In genomic region chr5:124868981-124869380, GRCm38 (mm10) we compare ENCODE assay signal across 8 mouse cellular contexts. TPM values are rescaled to one million over a fixed set of nuclear protein-coding genes. Genes with fewer than 3 reads are reported as not detected.
A peak's percentile ranks its signal among the peaks of the same experiment; 100 is the strongest.
DNase-seq lines count a peak whose midpoint lies in the region; ATAC-seq and TF ChIP-seq lines count a peak whose summit lies in the region.
"Had no signal": no experiment of that assay in that cellular context is flagged by ENCODE, and none has a peak within 500 bp of the region (broad histone marks: within the 10 kb centered on the region; RNA-seq: fewer than 3 reads in every experiment).

No protein-coding gene starts in this region.

- no peaks in the 10 kb centered on the region; the same call in 1 of the 2 replicates for H3K79me2 ChIP-seq in CH12.LX (replicated peaks; ENCODE audit: control insufficient read depth, extremely low read depth, insufficient read depth, poor library complexity, severe bottlenecking)

- H3K9ac ChIP-seq in CH12.LX (ENCODE audit: insufficient read depth, low read depth), result no peak overlapping the region
- H3K9ac ChIP-seq in liver, embryonic 13.5 days, result no peak overlapping the region
- H3K9ac ChIP-seq: limb, embryonic 12.5 days had no signal

- in situ Hi-C loops in CH12.LX (cut with MboI; ENCODE audit: low pct_ligation_motif_present, low pct_unique_long_range_greater_than_20kb, low sequenced_read_pairs), result loop anchor here (25.0 kb wide), 1 partner anchor 432 kb away; the partner anchor contains the start of genes Kmt5a and Sbno1

- no peak overlapping the region for H3K4me2 ChIP-seq in CH12.LX (ENCODE audit: insufficient read depth, low read depth, poor library complexity, severe bottlenecking)
- no peak overlapping the region for H3K4me2 ChIP-seq in liver, embryonic 13.5 days
- H3K4me2 ChIP-seq: limb, embryonic 12.5 days had no signal

- H3K4me1 ChIP-seq in CH12.LX (ENCODE audit: control insufficient read depth in 1 of 2, insufficient read depth in 2 of 2), result peaks cover 0 to 3% of the 10 kb centered on the region in 2 experiments; a peak in 1 of 4 replicates
- H3K4me1 ChIP-seq in liver, embryonic 13.5 days (replicated peaks), result peaks cover 13% of the 10 kb centered on the region

- ATAC-seq in cerebellum, adult (ENCODE audit: insufficient number of reproducible peaks, low FRiP score, low TSS enrichment), result peak; percentile 40; the same call in 1 of the 2 replicates
- ATAC-seq in liver, embryonic 13.5 days (ENCODE audit: low read depth), result no peak

- TF ChIP-seq EP300 in CH12.LX (IDR thresholded peaks at IDR 0.05; ENCODE audit: low read length), result no peak

- no peaks in the 10 kb centered on the region for H3K27me3 ChIP-seq in CH12.LX (replicated peaks)
- no peaks in the 10 kb centered on the region; the same call in 1 of the 2 replicates for H3K27me3 ChIP-seq in liver, embryonic 13.5 days
- H3K27me3 ChIP-seq: limb, embryonic 12.5 days had no signal

- TF ChIP-seq CTCF in CH12.LX (conservative IDR thresholded peaks at IDR 0.05 in 1 of 2, IDR thresholded peaks at IDR 0.05 in 1 of 2; ENCODE audit: low read depth in 2 of 2, low read length in 2 of 2), result peak; percentile 19 to 87; a peak in 2 of 4 replicates

- TF ChIP-seq POLR2A in CH12.LX (IDR thresholded peaks at IDR 0.05; ENCODE audit: low read depth, low read length), result no peak

- WGBS in liver, embryonic 13.5 days (ENCODE audit: insufficient replicate concordance), result 47% methylated on average over 4 of the region's 4 CpGs

- TF ChIP-seq RAD21 in CH12.LX (IDR thresholded peaks at IDR 0.05; ENCODE audit: low read depth, low read length), result peak; percentile 93

- dilution Hi-C loops in CH12.LX (cut with MboI; ENCODE audit: extremely low pct_ligation_motif_present, extremely low pct_unique_long_range_greater_than_20kb, low sequenced_read_pairs), result no loop called here

- no peaks in the 10 kb centered on the region for H3K9me3 ChIP-seq in CH12.LX (replicated peaks; ENCODE audit: low read length)
- H3K9me3 ChIP-seq in liver, embryonic 13.5 days (replicated peaks), result no peaks in the 10 kb centered on the region
- H3K9me3 ChIP-seq: limb, embryonic 12.5 days had no signal

- DNase-seq in A20 (ENCODE audit: low read depth, low spot score), result peak; percentile 61
- peak; percentile 47 for DNase-seq in CH12.LX (ENCODE audit: extremely low read depth)
- peak; percentile 44 for DNase-seq in forelimb bud, embryonic 11.5 days (ENCODE audit: low read depth, low spot score)
- DNase-seq in kidney, adult 9 months, result peak; percentile 65
- peak; percentile 6 for DNase-seq in liver, embryonic 13.5 days
- peak; percentile 65 for DNase-seq in right cerebral cortex, postnatal 4 days

- peaks cover 2 to 76% of the 10 kb centered on the region in 2 experiments for H3K36me3 ChIP-seq in CH12.LX (replicated peaks in 1 of 2; ENCODE audit: control insufficient read depth in 1 of 2, insufficient read depth in 1 of 2, low read length in 1 of 2)
- no peaks in the 10 kb centered on the region; the same call in none of the 2 replicates for H3K36me3 ChIP-seq in liver, embryonic 13.5 days

- no peak overlapping the region for H3K4me3 ChIP-seq in CH12.LX (replicated peaks in 1 of 3; ENCODE audit: low read depth in 2 of 3, low read length in 2 of 3, poor library complexity in 1 of 3)
- no peak overlapping the region for H3K4me3 ChIP-seq in liver, embryonic 13.5 days (replicated peaks)
- H3K4me3 ChIP-seq: limb, embryonic 12.5 days had no signal

- no peak overlapping the region for H3K27ac ChIP-seq in CH12.LX (ENCODE audit: insufficient read depth, low read depth)
- no peak overlapping the region for H3K27ac ChIP-seq in liver, embryonic 13.5 days
- H3K27ac ChIP-seq: limb, embryonic 12.5 days had no signal

TF ChIP-seq in CH12.LX, 34 proteins besides CTCF, POLR2A, EP300 and RAD21:
- TF ChIP-seq ZNF384 (IDR thresholded peaks at IDR 0.05; ENCODE audit: low read depth, low read length) (peak; percentile 30; the same call in 1 of the 2 replicates), MYC (IDR thresholded peaks at IDR 0.05; ENCODE audit: low read depth, low read length) (no peak), SMC3 (IDR thresholded peaks at IDR 0.05; ENCODE audit: low read depth, low read length) (peak; percentile 76), KAT2A (IDR thresholded peaks at IDR 0.05; ENCODE audit: insufficient replicate concordance, low read length) (no peak), POLR2AphosphoS2 (IDR thresholded peaks at IDR 0.05; ENCODE audit: low read depth, low read length) (no peak), NELFE (IDR thresholded peaks at IDR 0.05; ENCODE audit: low read depth, low read length) (no peak), HCFC1 (IDR thresholded peaks at IDR 0.05; ENCODE audit: low read depth, low read length) (no peak)

RNA-seq across cellular contexts. Expression of gene Zfp664, which starts 6.5 kb away (rescaled TPM):
- 7.1 and 7.4 TPM in 2 replicates for total RNA-seq in CH12.LX (2012; rRNA removed)
- total RNA-seq in CH12.LX (2014; rRNA removed), result 13.4 and 14.3 TPM in 2 replicates
- polyA plus RNA-seq in CH12.LX (2012; ENCODE audit: insufficient read length, low read depth), result 12.3 and 12.7 TPM in 2 replicates
- 15.5 and 17.0 TPM in 2 replicates for polyA plus RNA-seq in liver, embryonic 13.5 days (2015; fragmentation: Nextera tagmentation; extraction: Ambion mirVana)

RNA-seq across cellular contexts. Expression of gene Ccdc92, which starts 6.8 kb away (rescaled TPM):
- total RNA-seq in CH12.LX (2012; rRNA removed) (0.34 and 0.76 TPM in 2 replicates), CH12.LX (2014; rRNA removed) (0.28 and 0.75 TPM in 2 replicates)
- 1.4 and 1.5 TPM in 2 replicates for polyA plus RNA-seq in CH12.LX (2012; ENCODE audit: insufficient read length, low read depth)
- 0.37 and 0.54 TPM in 2 replicates for polyA plus RNA-seq in liver, embryonic 13.5 days (2015; fragmentation: Nextera tagmentation; extraction: Ambion mirVana)

Comparison
In these comparisons a context has a peak if more than half of its experiments do, and no peak if none do; other contexts are left out.
1. DNase-seq: peak in every context shown above with its lines; median percentile 65 in kidney, adult 9 months; 65 in right cerebral cortex, postnatal 4 days; 61 in A20; 47 in CH12.LX; 44 in forelimb bud, embryonic 11.5 days; 6 in liver, embryonic 13.5 days.